Mouse (Mus musculus) adrenal gland (tissue): Measurements from ENCODE around the gene Prl7d1.
"Not testable (repeated sequence)": the region's sequence is repeated elsewhere in the genome, so short reads cannot be mapped to it uniquely, and the experiment has no call there.

Experiments
- intact Hi-C: fragments of 180-260 bp; cut with DNase I; formaldehyde crosslinking; loops from one replicate; pipeline ENCODE4 v1.15.1; 2025
- long read RNA-seq, 2 experiments: library from polyadenylated mRNA; unstranded; transcript quantifications; one replicate each; pipeline ENCODE4 v2.0.0; 2020; ENCODE audit warnings: borderline replicate concordance in 1 of 2; ENCODE audit not compliant: insufficient replicate concordance in 1 of 2

Prl7d1 gene
- long read RNA-seq, experiment 1, result 0 reads
- long read RNA-seq, experiment 2, result 0 reads

- intact Hi-C loops, result no loop called here
Observed at GRCm38 (mm10) chr13:27716636-27717035, at the start of gene Prl7d1. Prl7d1 (minus strand) TSS chr13:27716736.

- intact Hi-C loops, result no loop called here
Observed at GRCm38 (mm10) chr13:27734512-27735186, 18.1 kb upstream of the Prl7d1 start.

- intact Hi-C loops, result not testable (repeated sequence)
Observed at GRCm38 (mm10) chr13:27730286-27730959, 13.9 kb upstream of the Prl7d1 start.

GRCm38 (mm10) chr13:27725057-27725456, 8.5 kb upstream of the Prl7d1 start:
- intact Hi-C loops, result not testable (repeated sequence)

GRCm38 (mm10) chr13:27706521-27706920, 10.0 kb downstream of the Prl7d1 start:
- intact Hi-C loops, result no loop called here

GRCm38 (mm10) chr13:27667936-27668335, 48.6 kb downstream of the Prl7d1 start, which contains the start of gene Prl7a2:
Prl7a2 (minus strand) TSS chr13:27668036.
- intact Hi-C loops, result no loop called here

GRCm38 (mm10) chr13:27660747-27661146, 55.8 kb downstream of the Prl7d1 start:
- intact Hi-C loops, result no loop called here
